Mouse (Mus musculus): Measurements from ENCODE around the gene Atp8b4.

GRCm38 (mm10) chr2:126274311-126274710 is 226.2 kb downstream of the Atp8b4 start:
- no peak for TF ChIP-seq CTCF (IDR thresholded peaks at IDR 0.05; ENCODE audit: insufficient read depth, low read depth, low read length)
- TF ChIP-seq POLR2A (IDR thresholded peaks at IDR 0.05; ENCODE audit: insufficient read depth, low read depth, low read length) = no peak
